Mouse (Mus musculus) activated CD4-positive, CD25-positive, alpha-beta regulatory T cell, adult 4 months (primary cell): ENCODE measurements around the gene Msh4. TPM values are rescaled to one million over a fixed set of nuclear protein-coding genes. Genes with fewer than 3 reads are reported as not detected.

Experiments used
- ATAC-seq: one replicate; pipeline ENCODE4 v1.8.0; 2017
- polyA plus RNA-seq, 2 experiments: library from polyadenylated mRNA; unstranded; fragments of 100-300 nt; shearing (Covaris generic); gene quantifications; one replicate each; pipeline ENCODE4 v1.2.1; 2017

Msh4 gene
- polyA plus RNA-seq: under 1 TPM in 1 of 2 experiments, not detected in 1; 0.16 TPM

- no peak for ATAC-seq
Measured at GRCm38 (mm10) chr3:153906136-153906871, at the start of gene Msh4. Msh4 (minus strand) TSS chr3:153906138.

GRCm38 (mm10) chr3:153948176-153948575 is 42.2 kb upstream of the Msh4 start:
- no peak for ATAC-seq

GRCm38 (mm10) chr3:153947271-153947670 is 41.3 kb upstream of the Msh4 start:
- ATAC-seq: no peak

GRCm38 (mm10) chr3:153944335-153944990 is 38.5 kb upstream of the Msh4 start, which contains the start of gene Acadm:
Acadm (minus strand) TSS chr3:153944632.
- ATAC-seq: peak; percentile 86

- ATAC-seq: peak; percentile 33
Measured at GRCm38 (mm10) chr3:153943901-153944334, 38.0 kb upstream of the Msh4 start.

- no peak for ATAC-seq
Measured at GRCm38 (mm10) chr3:153943003-153943640, 37.2 kb upstream of the Msh4 start.

- no peak for ATAC-seq
Measured at GRCm38 (mm10) chr3:153941613-153942012, 35.7 kb upstream of the Msh4 start.

GRCm38 (mm10) chr3:153940486-153940885 is 34.5 kb upstream of the Msh4 start:
- no peak for ATAC-seq

- no peak for ATAC-seq
Measured at GRCm38 (mm10) chr3:153940021-153940420, 34.1 kb upstream of the Msh4 start.

GRCm38 (mm10) chr3:153937116-153937810 is 31.3 kb upstream of the Msh4 start:
- ATAC-seq: no peak

- ATAC-seq: no peak
Measured at GRCm38 (mm10) chr3:153935878-153936277, 29.9 kb upstream of the Msh4 start.

GRCm38 (mm10) chr3:153932461-153932860 is 26.5 kb upstream of the Msh4 start:
- ATAC-seq: no peak

GRCm38 (mm10) chr3:153929526-153929925 is 23.6 kb upstream of the Msh4 start:
- peak; percentile 77 for ATAC-seq

GRCm38 (mm10) chr3:153926333-153926732 is 20.4 kb upstream of the Msh4 start:
- no peak for ATAC-seq

- no peak for ATAC-seq
Measured at GRCm38 (mm10) chr3:153921147-153921910, 15.4 kb upstream of the Msh4 start.

- ATAC-seq: no peak
Measured at GRCm38 (mm10) chr3:153917200-153917599, 11.3 kb upstream of the Msh4 start.

- ATAC-seq: no peak
Measured at GRCm38 (mm10) chr3:153913510-153914243, 7.7 kb upstream of the Msh4 start.

- peak; percentile 93 for ATAC-seq
Measured at GRCm38 (mm10) chr3:153912546-153913509, 6.9 kb upstream of the Msh4 start, which contains the start of gene Rabggtb. Rabggtb (minus strand) TSS chr3:153913009.

GRCm38 (mm10) chr3:153911882-153912440 is 6.0 kb upstream of the Msh4 start:
- no peak for ATAC-seq
